Mouse (Mus musculus): ENCODE data around the gene Olfr518.

- no peak for TF ChIP-seq CTCF (IDR thresholded peaks at IDR 0.05; ENCODE audit: insufficient read depth, low read length)
- no peak for TF ChIP-seq POLR2A (IDR thresholded peaks at IDR 0.05; ENCODE audit: borderline replicate concordance, extremely low read depth, low read depth, low read length)
Measured at GRCm38 (mm10) chr7:108884906-108885305, at the start of gene Olfr518.
